Mouse (Mus musculus) stomach, embryonic 15.5 days (tissue): ENCODE results near the gene Mrps21. TPM values are rescaled to one million over a fixed set of nuclear protein-coding genes. Genes with fewer than 3 reads are reported as not detected.

ENCODE experiments used
- ATAC-seq: fragments of 200-750 bp; cut with Nextera tagmentation; 2 replicates; pipeline ENCODE4 v1.8.0; 2017; ENCODE audit warnings: low read depth, moderate number of reproducible peaks, moderate TSS enrichment; ENCODE audit not compliant: insufficient read depth, low FRiP score
- H3K27ac ChIP-seq: fragments of 300-500 bp; sonication (generic); 2 replicates; pipeline ENCODE4 v1.5.1; 2015; ENCODE audit warnings: mild to moderate bottlenecking, inconsistent platforms
- H3K27me3 ChIP-seq: fragments of 300-500 bp; sonication (generic); replicated peaks from 2 replicates; pipeline ENCODE4 v1.6.1; 2015; ENCODE audit warnings: inconsistent platforms
- H3K36me3 ChIP-seq: fragments of 300-500 bp; sonication (generic); 2 replicates; pipeline ENCODE4 v1.6.1; 2015; ENCODE audit warnings: inconsistent platforms
- H3K4me1 ChIP-seq: fragments of 300-500 bp; sonication (generic); 2 replicates; pipeline ENCODE4 v1.6.1; 2015; ENCODE audit warnings: inconsistent platforms
- H3K4me2 ChIP-seq: fragments of 300-500 bp; sonication (generic); 2 replicates; pipeline ENCODE4 v1.6.1; 2015; ENCODE audit warnings: mild to moderate bottlenecking, inconsistent platforms
- H3K4me3 ChIP-seq: fragments of 300-500 bp; sonication (generic); replicated peaks from 2 replicates; pipeline ENCODE4 v1.5.1; 2015; ENCODE audit warnings: inconsistent platforms
- H3K9ac ChIP-seq: fragments of 300-500 bp; sonication (generic); 2 replicates; pipeline ENCODE4 v1.6.1; 2015; ENCODE audit warnings: inconsistent platforms
- H3K9me3 ChIP-seq: fragments of 300-500 bp; sonication (generic); 2 replicates; pipeline ENCODE4 v1.6.1; 2016; ENCODE audit warnings: inconsistent platforms
- WGBS: fragments of 180-500 bp; shearing (Covaris S2); methylation state at CpG from one replicate; pipeline ENCODE4 v1.1.7; 2015; 5-methylcytosine and 5-hydroxymethylcytosine counted together
- polyA plus RNA-seq: library from polyadenylated mRNA; unstranded; fragments of >200 nt; fragmentation: Nextera tagmentation; extraction: Ambion mirVana; gene quantifications from 2 replicates; pipeline ENCODE4 v1.2.1, GENCODE M21; 2015

Mrps21 gene
- polyA plus RNA-seq, 1 experiment from 2014 or later, result 324 TPM

- Histone ChIP-seq H3K4me3 (no peak overlapping the region), H3K36me3 (peaks cover 31% of the 10 kb centered on the region), H3K4me2 (no peak overlapping the region), H3K27me3 (no peaks in the 10 kb centered on the region), H3K4me1 (no peaks in the 10 kb centered on the region), H3K9ac (no peak overlapping the region), H3K27ac (no peak overlapping the region), H3K9me3 (no peaks in the 10 kb centered on the region)
- WGBS, result 58% methylated on average over 2 of the region's 2 CpGs
- no peak for ATAC-seq
These were observed 45.0 kb downstream of the Mrps21 start for GRCm38 (mm10) chr3:95826275-95826674.

GRCm38 (mm10) chr3:95820046-95821010, 51.0 kb downstream of the Mrps21 start:
- WGBS, result 30% methylated on average over 10 of the region's 10 CpGs
- no peaks in the 10 kb centered on the region for H3K9me3 ChIP-seq
- no peaks in the 10 kb centered on the region for H3K4me1 ChIP-seq
- no peaks in the 10 kb centered on the region for H3K36me3 ChIP-seq
- peak overlapping the region; percentile 61; the same call in 1 of the 2 replicates for H3K9ac ChIP-seq
- ATAC-seq, result no peak
- peak overlapping the region; percentile 75 for H3K4me3 ChIP-seq
- H3K4me2 ChIP-seq, result peak overlapping the region; percentile 62
- no peaks in the 10 kb centered on the region for H3K27me3 ChIP-seq
- peak overlapping the region; percentile 100 for H3K27ac ChIP-seq

- Histone ChIP-seq H3K27me3 (no peaks in the 10 kb centered on the region), H3K9me3 (no peaks in the 10 kb centered on the region), H3K36me3 (no peaks in the 10 kb centered on the region), H3K4me2 (peak overlapping the region; percentile 62), H3K9ac (peak overlapping the region; percentile 61), H3K4me1 (no peaks in the 10 kb centered on the region), H3K4me3 (peak overlapping the region; percentile 75), H3K27ac (peak overlapping the region; percentile 100)
- peak; percentile 96 for ATAC-seq
- under 1% methylated on average over 49 of the region's 49 CpGs for WGBS
These were observed 51.9 kb downstream of the Mrps21 start for GRCm38 (mm10) chr3:95819351-95819985.

- no peaks in the 10 kb centered on the region for H3K9me3 ChIP-seq
- no peaks in the 10 kb centered on the region for H3K27me3 ChIP-seq
- peak; percentile 53 for ATAC-seq
- under 1% methylated on average over 56 of the region's 60 CpGs for WGBS
- H3K4me2 ChIP-seq, result peak within 1 kb of the TSS; percentile 62
- H3K9ac ChIP-seq, result peak within 1 kb of the TSS; percentile 84
- H3K4me1 ChIP-seq, result no peaks in the 10 kb centered on the region
- H3K4me3 ChIP-seq, result peak within 1 kb of the TSS; percentile 75
- H3K36me3 ChIP-seq, result no peaks in the 10 kb centered on the region
- H3K27ac ChIP-seq, result peak within 1 kb of the TSS; percentile 100
These were observed 52.6 kb downstream of the Mrps21 start, which contains the start of gene Rprd2 for GRCm38 (mm10) chr3:95818571-95819288. Gene Rprd2 (minus strand): TSS chr3:95818863.

- WGBS, result under 1% methylated on average over 21 of the region's 21 CpGs
- no peaks in the 10 kb centered on the region for H3K36me3 ChIP-seq
- H3K4me2 ChIP-seq, result peak overlapping the region; percentile 55
- ATAC-seq, result peak; percentile 3; the same call in 1 of the 2 replicates
- H3K27me3 ChIP-seq, result no peaks in the 10 kb centered on the region
- H3K4me1 ChIP-seq, result no peaks in the 10 kb centered on the region
- no peaks in the 10 kb centered on the region for H3K9me3 ChIP-seq
- peak overlapping the region; percentile 100 for H3K27ac ChIP-seq
- H3K9ac ChIP-seq, result peak overlapping the region; percentile 84
- H3K4me3 ChIP-seq, result peak overlapping the region; percentile 75
These were observed 53.2 kb downstream of the Mrps21 start for GRCm38 (mm10) chr3:95818026-95818511.

GRCm38 (mm10) chr3:95816681-95817080, 54.6 kb downstream of the Mrps21 start:
- Histone ChIP-seq H3K9me3 (no peaks in the 10 kb centered on the region), H3K27me3 (no peaks in the 10 kb centered on the region), H3K9ac (no peak overlapping the region), H3K36me3 (no peaks in the 10 kb centered on the region), H3K27ac (no peak overlapping the region), H3K4me2 (0 out of 2 replicates have a peak overlapping the region, but pooled peaks have one; percentile 0), H3K4me3 (no peak overlapping the region), H3K4me1 (no peaks in the 10 kb centered on the region)
- 81% methylated on average over 3 of the region's 3 CpGs for WGBS
- no peak for ATAC-seq

Other genes with a start within 250 kb of the Mrps21 start
- 65.6 and 71.0 TPM in 2 replicates for gene Ensa, start 246.5 kb downstream of the Mrps21 start, polyA plus RNA-seq
- 54.1 and 57.7 TPM in 2 replicates for gene Mcl1, start 212.7 kb downstream of the Mrps21 start, polyA plus RNA-seq
- 3.8 and 7.3 TPM in 2 replicates for gene Adamtsl4, start 183.6 kb downstream of the Mrps21 start, polyA plus RNA-seq
- 18.5 and 42.6 TPM in 2 replicates for gene Ecm1, start 131.9 kb downstream of the Mrps21 start, polyA plus RNA-seq
- gene Tars2, start 111.3 kb downstream of the Mrps21 start, polyA plus RNA-seq, result 46.4 and 50.2 TPM in 2 replicates
- gene Rprd2, start 52.7 kb downstream of the Mrps21 start, polyA plus RNA-seq, result 20.5 TPM in 2 replicates
- 44.0 and 44.7 TPM in 2 replicates for gene Prpf3, start 15.6 kb downstream of the Mrps21 start, polyA plus RNA-seq
- gene Ciart, start 10.7 kb upstream of the Mrps21 start, polyA plus RNA-seq, result 5.3 and 5.6 TPM in 2 replicates
- gene BC028528, start 20.5 kb upstream of the Mrps21 start, polyA plus RNA-seq, result 25.2 and 26.7 TPM in 2 replicates
- gene Aph1a, start 22.4 kb upstream of the Mrps21 start, polyA plus RNA-seq, result 31.9 and 36.8 TPM in 2 replicates
- 2.8 and 3.0 TPM in 2 replicates for gene Car14, start 33.2 kb upstream of the Mrps21 start, polyA plus RNA-seq
- gene Anp32e, start 57.7 kb upstream of the Mrps21 start, polyA plus RNA-seq, result 159 and 180 TPM in 2 replicates
- 30.9 and 33.2 TPM in 2 replicates for gene Plekho1, start 124.5 kb upstream of the Mrps21 start, polyA plus RNA-seq
- gene Vps45, start 186.9 kb upstream of the Mrps21 start, polyA plus RNA-seq, result 33.9 and 35.1 TPM in 2 replicates
- gene Otud7b, start 233.0 kb upstream of the Mrps21 start, polyA plus RNA-seq, result 20.0 and 22.3 TPM in 2 replicates